Mouse (Mus musculus): ENCODE results near the gene Mthfsd.

Mthfsd gene

GRCm38 (mm10) chr8:121121704-121122103 is 13.5 kb upstream of the Mthfsd start:
- DNase-seq = no peak

DNA sequence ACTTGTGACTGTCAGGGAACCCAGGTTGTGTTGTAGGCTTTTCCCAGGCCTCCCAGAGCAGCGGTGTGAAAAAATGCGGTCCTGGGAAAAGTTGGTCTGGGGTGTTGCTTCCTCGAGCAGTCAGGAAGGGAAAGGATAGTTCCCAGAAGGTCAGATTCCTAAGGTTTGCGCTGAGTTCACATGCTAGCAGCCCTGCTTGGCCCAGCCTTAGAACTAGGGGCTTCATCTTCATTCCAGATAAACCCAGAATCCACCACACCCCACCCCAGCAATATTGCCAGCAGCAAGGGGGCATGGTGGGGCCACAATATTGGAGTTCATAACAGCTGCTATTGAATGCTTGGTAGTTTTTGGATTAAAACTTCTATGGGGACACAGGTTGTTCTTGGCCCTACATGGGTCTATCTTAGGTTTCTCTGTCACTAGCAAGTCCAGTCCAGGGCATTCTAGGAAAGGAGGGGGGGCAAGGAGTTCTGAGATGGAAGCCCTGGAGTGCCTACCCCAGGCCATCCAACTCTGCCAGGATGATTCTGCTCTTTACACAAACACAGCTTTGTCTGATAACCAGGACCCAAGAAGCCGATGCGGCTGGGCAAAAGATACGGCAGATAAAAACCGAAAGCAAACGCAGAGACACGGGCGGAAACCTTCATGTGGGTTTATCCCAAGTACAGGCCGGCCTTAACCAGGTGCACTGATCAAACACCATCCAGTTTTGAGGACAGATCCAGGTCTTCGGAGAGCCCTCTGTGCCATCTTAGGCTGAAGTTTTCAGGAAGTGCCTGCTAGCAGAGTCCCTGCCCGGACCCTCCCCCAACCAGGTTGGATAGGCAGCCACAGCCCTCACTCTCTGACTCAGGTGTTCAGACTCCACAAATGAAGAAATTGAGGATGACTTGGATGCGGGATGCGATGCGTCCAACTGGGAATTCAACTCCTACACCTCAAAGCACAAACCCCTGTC is 12.5 kb upstream of the Mthfsd start:
- no peak for DNase-seq

GRCm38 (mm10) chr8:121119635-121120455 is 11.7 kb upstream of the Mthfsd start:
- no peak for DNase-seq

DNA sequence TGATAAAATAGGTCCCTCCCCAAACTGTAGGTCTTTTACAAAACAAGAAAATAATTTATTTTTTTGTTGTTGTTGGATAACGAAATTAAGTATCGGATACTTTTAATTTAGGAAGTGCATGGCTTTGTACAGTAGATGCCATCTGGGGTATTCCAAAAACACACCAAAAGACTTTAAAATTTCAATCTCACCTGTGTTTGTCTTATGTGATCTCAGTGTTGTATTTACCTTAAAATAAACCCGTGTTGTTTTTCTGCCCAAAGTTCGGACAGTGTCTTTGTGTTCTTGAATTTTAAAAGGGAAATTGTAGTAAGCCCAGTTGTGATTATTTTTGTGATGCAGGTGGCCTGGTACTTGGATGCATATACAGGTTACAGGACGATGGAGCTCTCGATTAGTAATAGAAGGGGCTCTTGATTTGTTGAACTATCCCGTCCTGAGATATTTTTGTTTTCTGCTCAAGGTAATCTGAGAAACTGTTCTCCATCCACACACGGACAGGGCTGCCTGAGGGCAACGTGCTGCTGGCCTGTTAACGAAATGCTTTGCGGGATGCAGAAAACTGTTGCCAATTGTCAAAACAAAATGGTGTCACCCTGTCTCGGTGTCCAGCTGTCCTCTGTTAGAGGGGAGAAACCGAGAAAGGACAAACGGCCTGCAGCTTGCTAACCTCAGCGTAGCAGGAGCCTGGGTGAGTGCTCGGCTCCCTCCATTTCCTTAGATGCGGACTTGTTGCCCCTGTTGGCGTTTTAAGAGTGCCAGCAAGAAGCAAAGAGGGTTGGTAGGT is 10.6 kb upstream of the Mthfsd start:
- no peak for DNase-seq

DNA sequence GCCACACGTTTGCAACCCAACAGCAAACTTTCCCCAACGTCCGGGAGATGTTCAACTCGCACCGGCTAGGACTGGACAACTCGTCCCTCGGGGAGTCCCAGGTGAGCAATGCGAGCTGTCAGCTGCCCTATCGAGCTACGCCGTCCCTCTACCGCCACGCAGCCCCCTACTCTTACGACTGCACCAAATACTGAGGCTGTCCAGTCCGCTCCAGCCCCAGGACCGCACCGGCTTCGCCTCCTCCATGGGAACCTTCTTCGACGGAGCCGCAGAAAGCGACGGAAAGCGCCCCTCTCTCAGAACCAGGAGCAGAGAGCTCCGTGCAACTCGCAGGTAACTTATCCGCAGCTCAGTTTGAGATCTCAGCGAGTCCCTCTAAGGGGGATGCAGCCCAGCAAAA is 9.7 kb upstream of the Mthfsd start:
- DNase-seq = no peak

DNA sequence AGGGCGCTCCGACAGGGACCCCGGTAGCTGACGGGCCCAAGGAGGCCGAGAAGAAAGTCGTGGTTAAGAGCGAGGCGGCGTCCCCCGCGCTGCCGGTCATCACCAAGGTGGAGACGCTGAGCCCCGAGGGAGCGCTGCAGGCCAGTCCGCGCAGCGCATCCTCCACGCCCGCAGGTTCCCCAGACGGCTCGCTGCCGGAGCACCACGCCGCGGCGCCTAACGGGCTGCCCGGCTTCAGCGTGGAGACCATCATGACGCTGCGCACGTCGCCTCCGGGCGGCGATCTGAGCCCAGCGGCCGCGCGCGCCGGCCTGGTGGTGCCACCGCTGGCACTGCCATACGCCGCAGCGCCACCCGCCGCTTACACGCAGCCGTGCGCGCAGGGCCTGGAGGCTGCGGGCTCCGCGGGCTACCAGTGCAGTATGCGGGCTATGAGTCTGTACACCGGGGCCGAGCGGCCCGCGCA is 9.0 kb upstream of the Mthfsd start:
- no peak for DNase-seq

DNA sequence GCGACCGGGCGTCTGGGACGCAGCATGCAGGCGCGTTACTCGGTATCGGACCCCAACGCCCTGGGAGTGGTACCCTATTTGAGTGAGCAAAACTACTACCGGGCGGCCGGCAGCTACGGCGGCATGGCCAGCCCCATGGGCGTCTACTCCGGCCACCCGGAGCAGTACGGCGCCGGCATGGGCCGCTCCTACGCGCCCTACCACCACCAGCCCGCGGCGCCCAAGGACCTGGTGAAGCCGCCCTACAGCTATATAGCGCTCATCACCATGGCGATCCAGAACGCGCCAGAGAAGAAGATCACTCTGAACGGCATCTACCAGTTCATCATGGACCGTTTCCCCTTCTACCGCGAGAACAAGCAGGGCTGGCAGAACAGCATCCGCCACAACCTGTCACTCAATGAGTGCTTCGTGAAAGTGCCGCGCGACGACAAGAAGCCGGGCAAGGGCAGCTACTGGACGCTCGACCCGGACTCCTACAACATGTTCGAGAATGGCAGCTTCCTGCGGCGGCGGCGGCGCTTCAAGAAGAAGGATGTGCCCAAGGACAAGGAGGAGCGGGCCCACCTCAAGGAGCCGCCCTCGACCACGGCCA is 8.5 kb upstream of the Mthfsd start:
- no peak for DNase-seq

- peak; percentile 88 to 90 for DNase-seq
Observed at GRCm38 (mm10) chr8:121115948-121116347, 7.8 kb upstream of the Mthfsd start, which contains the start of gene Foxc2. Foxc2 (plus strand) TSS chr8:121116171.

- DNase-seq = no peak
Observed at GRCm38 (mm10) chr8:121115136-121115535, 6.9 kb upstream of the Mthfsd start.

DNA sequence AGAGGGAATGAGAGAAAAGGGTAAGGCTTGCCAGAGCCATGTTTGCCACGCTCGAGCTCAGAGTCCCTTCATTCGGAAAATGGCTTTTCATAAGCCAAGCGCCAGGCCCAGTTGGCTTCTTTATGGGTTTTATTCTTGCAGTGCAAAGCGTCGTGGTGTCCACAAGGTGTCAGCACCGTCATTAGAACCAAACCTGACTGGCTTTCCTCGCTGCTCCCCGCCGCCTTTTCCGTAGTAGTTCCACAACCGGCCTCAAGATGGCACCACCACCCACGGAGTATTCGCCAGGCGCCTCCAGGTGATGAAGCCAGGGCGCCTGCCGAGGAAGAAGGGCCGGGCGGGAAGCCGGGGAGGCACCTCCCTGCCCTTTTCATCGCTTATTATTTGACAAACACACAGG is 5.1 kb upstream of the Mthfsd start:
- DNase-seq = peak; percentile 95 to 96

DNA sequence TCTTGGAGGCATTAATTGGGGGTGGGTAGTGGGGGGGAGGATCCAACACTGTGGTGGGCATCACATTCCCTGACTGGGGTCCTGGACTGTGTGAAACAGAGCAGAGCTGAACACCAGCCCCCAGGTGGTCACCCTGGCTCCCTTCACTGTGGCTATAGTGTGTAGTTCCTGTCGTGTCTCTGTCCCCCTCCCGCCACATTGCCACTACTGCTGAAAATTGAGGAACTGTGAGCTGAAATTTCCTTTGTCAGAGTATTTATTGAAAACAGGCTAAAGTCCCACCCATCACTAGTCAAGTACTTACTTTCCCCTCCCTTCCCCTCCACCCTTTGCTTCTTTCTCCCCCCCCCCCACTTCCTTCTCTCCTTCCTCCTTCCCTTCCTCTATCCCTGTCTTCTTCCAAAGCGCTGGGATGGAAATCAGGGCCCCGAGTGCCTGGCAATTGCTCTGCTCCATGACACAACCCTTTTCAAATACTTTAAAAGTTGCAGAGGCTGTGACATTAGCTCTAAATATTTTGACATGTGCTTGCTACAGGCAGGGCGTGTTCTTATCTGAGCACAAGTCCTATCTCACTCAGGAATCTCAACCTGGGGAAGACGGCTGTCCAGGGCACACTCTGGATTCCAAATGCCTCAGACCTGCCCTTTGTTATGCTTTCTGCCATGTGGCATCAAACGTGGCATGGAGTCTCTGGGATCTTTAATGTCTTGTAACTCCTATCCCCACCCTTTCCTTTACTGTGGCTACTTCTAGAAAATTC is 3.1 kb upstream of the Mthfsd start:
- DNase-seq = no peak

DNA sequence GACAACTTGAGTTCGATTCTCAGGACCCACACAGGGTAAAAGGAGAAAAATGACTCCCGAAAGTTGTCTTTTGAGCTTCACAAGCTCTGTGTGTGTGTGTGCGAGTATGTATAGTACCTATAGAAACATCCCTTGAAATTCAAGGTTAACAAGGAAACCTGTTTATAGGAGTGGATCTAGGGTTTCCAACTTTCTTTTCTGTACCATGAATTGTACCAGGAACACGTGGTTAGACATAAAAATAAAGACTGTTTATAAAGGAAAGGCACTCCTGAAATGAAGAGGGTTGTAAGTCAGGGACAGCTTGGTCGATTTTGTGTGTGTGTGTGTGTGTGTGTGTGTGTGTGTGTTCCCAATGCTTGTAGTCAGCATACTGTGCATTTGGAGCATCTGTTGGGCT is 465 bp upstream of the Mthfsd start:
- DNase-seq = no peak

DNA sequence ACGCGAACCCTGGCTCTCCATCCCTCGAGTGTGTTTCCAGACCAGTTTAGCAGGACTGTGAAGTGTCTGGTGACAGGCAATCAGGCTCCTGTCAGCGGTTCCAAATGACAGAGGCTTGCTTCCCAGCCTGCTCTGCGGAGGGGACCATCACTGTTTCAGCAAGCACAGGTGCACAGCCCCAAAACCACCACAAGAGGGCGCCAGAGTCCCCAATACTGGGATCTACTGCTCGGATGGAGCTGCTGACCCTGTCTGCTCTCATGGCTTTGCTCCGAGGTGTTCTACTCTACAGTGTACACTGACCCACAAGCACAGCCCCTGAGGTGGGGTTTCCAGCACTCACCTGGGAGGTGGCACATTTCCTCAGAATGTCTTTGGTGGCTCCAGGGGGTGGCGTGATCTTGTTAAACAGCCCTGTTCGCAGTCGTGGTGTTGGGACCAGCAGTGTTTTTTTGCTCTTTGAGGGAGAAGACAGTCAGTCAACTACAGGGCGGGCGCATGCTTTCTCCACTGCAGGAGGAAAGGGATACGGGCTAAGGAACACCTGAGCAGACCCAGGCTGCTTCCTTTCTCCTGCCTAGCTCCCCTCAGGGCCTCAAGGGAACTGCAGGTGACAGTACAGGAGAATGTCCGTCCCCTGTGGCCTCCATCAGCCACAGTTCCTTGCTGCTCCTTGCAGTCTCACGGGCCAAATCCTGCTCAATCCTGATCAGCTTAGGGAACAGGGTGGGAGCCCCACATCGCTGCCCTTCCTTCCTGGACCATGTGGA is 4.0 kb downstream of the Mthfsd start:
- DNase-seq = peak in 1 of 2 experiments; percentile 64

DNA sequence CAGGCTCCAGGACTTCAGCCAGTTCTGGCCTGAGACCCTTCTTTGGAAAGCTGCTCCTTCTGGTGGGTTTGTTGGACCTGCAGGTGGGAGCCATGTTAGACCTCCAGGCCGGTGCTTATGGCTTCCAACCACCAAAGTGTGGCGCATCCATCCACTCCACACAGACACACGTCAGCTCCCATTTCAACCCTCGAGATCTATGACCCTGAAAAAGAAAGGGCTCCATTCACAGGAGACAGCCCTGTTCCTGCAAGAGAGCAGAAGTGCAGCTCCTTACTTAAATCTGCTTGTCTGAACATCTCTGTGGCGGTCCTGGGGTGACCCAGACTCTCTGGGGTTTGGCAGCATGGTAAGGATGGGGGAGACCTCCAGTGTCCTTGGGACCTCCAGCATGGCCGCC is 14.7 kb downstream of the Mthfsd start:
- no peak for DNase-seq

DNA sequence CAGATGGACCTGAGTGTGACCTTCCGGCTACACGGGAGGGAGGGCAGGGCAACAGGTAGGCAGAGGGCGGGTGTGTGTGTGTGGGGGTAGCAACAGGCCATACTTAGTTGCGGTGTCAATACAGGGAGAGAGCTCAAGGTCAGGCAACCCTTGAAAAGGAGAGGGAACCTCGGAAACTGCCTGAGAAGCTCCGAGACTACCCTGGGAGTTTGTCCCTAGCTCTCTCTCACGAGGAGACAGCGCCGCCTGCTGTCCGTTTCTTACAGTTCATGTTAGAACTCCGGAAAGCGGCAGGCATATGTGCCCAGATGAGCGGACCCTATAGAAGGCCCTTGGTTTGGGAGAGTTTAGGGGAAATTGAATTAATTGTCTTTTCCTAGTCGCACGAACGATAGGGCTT is 15.6 kb downstream of the Mthfsd start:
- DNase-seq = peak; percentile 78 to 83

DNA sequence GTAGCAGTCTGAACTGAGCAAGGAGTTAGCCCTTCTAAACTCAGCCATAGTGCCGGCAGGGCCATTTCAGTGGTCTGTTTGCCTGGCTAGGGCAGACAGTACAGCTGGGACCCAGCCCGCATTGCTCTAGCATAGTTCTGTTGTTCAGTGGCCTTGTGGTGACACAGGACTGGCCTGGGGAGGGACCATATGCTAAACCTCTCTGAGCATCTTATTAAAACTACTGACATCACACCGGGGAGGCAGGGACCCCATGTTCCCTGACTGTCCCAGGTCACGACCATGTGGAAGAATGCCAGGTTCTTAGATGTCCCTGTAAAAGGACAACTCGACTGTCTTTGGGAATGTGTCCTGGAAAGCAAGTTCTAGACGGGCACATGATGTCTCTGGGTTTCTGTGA is 16.1 kb downstream of the Mthfsd start:
- peak in 1 of 2 experiments; percentile 73 for DNase-seq

GRCm38 (mm10) chr8:121090716-121091115 is 17.5 kb downstream of the Mthfsd start:
- no peak for DNase-seq

DNA sequence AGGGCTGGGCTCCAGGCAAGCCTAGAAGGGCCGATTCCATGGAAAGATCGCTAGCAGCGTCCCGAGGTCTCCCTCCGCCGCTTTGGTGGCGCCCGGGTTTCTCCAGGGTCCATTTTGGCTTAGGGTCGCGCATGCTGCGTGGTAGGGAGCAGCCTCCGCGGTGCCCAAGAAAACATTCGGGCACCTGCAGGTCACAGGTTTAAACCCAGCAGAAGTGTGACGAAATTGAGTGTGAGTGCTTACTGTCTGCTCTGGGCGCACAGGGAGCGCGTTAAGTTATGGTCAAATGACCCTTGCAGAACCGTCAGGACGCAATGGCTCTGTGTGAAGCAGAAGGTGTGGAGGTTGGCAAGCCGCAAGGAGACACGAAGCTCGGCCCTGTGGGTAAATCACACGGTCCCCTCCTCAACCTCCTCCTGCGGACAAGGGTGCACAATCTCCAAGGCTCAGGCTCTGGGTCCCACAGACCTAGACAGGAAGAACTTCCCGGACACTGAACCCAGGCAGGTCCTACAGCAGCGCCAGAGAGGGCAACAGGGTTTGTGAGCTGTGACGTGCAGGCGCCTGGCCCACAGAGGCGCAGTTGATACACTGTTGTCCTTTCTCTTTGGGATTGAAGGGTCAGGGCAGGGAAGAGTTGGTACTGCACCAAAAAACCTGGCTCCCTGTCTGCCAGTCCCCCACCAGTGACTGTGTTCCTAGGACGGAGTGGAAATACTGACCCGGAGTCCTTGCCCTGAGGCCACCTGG is 18.4 kb downstream of the Mthfsd start:
- DNase-seq = no peak

- no peak for DNase-seq
Observed at GRCm38 (mm10) chr8:121088871-121089630, 19.1 kb downstream of the Mthfsd start.

Measured in lung, adult 18-20 months (tissue).